Mouse (Mus musculus) urinary bladder, adult 18-20 months (tissue): Measurements from ENCODE around the gene Tmcc1.
"Not testable (repeated sequence)": the region's sequence is repeated elsewhere in the genome, so short reads cannot be mapped to it uniquely, and the experiment has no call there.

Experiments used
- DNase-seq, 2 experiments: peaks; one replicate each; pipeline ENCODE4 v3.0.0; 2022; ENCODE audit warnings: low spot score in 2 of 2, mixed read lengths in 2 of 2

Tmcc1 gene

GRCm38 (mm10) chr6:116141696-116142095 is 51.6 kb downstream of the Tmcc1 start:
- DNase-seq, result no peak

- no peak for DNase-seq
Observed at GRCm38 (mm10) chr6:116140782-116141181, 52.5 kb downstream of the Tmcc1 start.

- DNase-seq, result no peak
Observed at GRCm38 (mm10) chr6:116139143-116139856, 54.0 kb downstream of the Tmcc1 start.

- DNase-seq, result no peak
Observed at GRCm38 (mm10) chr6:116135971-116136632, 57.2 kb downstream of the Tmcc1 start.

- no peak for DNase-seq
Observed at GRCm38 (mm10) chr6:116133756-116134155, 59.5 kb downstream of the Tmcc1 start.

GRCm38 (mm10) chr6:116131771-116132170 is 61.5 kb downstream of the Tmcc1 start:
- no peak for DNase-seq

GRCm38 (mm10) chr6:116128710-116129109 is 64.6 kb downstream of the Tmcc1 start:
- DNase-seq, result no peak

GRCm38 (mm10) chr6:116127918-116128443 is 65.3 kb downstream of the Tmcc1 start:
- no peak for DNase-seq

- no peak for DNase-seq
Observed at GRCm38 (mm10) chr6:116126577-116126976, 66.7 kb downstream of the Tmcc1 start.

- DNase-seq, result no peak
Observed at GRCm38 (mm10) chr6:116122881-116123280, 70.4 kb downstream of the Tmcc1 start.

- DNase-seq, result no peak
Observed at GRCm38 (mm10) chr6:116119669-116120068, 73.6 kb downstream of the Tmcc1 start.

- DNase-seq, result not testable (repeated sequence)
Observed at GRCm38 (mm10) chr6:116116634-116117033, 76.7 kb downstream of the Tmcc1 start.

- DNase-seq, result no peak
Observed at GRCm38 (mm10) chr6:116110588-116110987, 82.7 kb downstream of the Tmcc1 start.

- peak; percentile 37 to 38 for DNase-seq
Observed at GRCm38 (mm10) chr6:116107471-116108358, 85.6 kb downstream of the Tmcc1 start.

- no peak for DNase-seq
Observed at GRCm38 (mm10) chr6:116106967-116107470, 86.3 kb downstream of the Tmcc1 start.

GRCm38 (mm10) chr6:116097579-116097978 is 95.7 kb downstream of the Tmcc1 start:
- no peak for DNase-seq

- DNase-seq, result no peak
Observed at GRCm38 (mm10) chr6:116089402-116089801, 103.9 kb downstream of the Tmcc1 start.

GRCm38 (mm10) chr6:116086036-116086435 is 107.2 kb downstream of the Tmcc1 start:
- no peak for DNase-seq

GRCm38 (mm10) chr6:116082239-116082638 is 111.0 kb downstream of the Tmcc1 start:
- no peak for DNase-seq

GRCm38 (mm10) chr6:116081375-116081774 is 111.9 kb downstream of the Tmcc1 start:
- no peak for DNase-seq

GRCm38 (mm10) chr6:116080756-116081155 is 112.5 kb downstream of the Tmcc1 start:
- DNase-seq, result no peak

GRCm38 (mm10) chr6:116077608-116078007 is 115.7 kb downstream of the Tmcc1 start:
- no peak for DNase-seq
